Mouse (Mus musculus) stomach, embryonic 16.5 days (tissue): ENCODE measurements at regions not wholly inside any gene's neighbourhood (a gene's known extent, or its start where the extent isn't known, plus 50 kb on each side); places are given as distances from the start of the nearest gene placed in this dataset.
A peak's percentile ranks its signal among the peaks of the same experiment; 100 is the strongest.

Source experiments
- ATAC-seq: fragments of 200-750 bp; cut with Nextera tagmentation; 2 replicates; pipeline ENCODE4 v1.8.0; 2017; ENCODE audit warnings: moderate number of reproducible peaks, moderate TSS enrichment; ENCODE audit not compliant: insufficient read depth, low FRiP score
- H3K27ac ChIP-seq: fragments of 300-500 bp; sonication (generic); 2 replicates; pipeline ENCODE4 v1.5.1; 2014; ENCODE audit warnings: low read length
- H3K27me3 ChIP-seq: fragments of 300-500 bp; sonication (generic); 2 replicates; pipeline ENCODE4 v1.6.1; 2014; ENCODE audit warnings: low read length, control low read depth, mixed read lengths; ENCODE audit not compliant: control insufficient read depth, insufficient read depth
- H3K36me3 ChIP-seq: fragments of 300-500 bp; sonication (generic); 2 replicates; pipeline ENCODE4 v1.6.1; 2014; ENCODE audit warnings: low read length; ENCODE audit not compliant: control insufficient read depth, insufficient read depth
- H3K4me1 ChIP-seq: fragments of 300-500 bp; sonication (generic); 2 replicates; pipeline ENCODE4 v1.6.1; 2014; ENCODE audit warnings: low read length, control low read depth, mixed read lengths; ENCODE audit not compliant: control insufficient read depth, insufficient read depth
- H3K4me2 ChIP-seq: fragments of 300-500 bp; sonication (generic); 2 replicates; pipeline ENCODE4 v1.6.1; 2014; ENCODE audit warnings: low read depth, low read length, mixed read lengths
- H3K4me3 ChIP-seq: fragments of 300-500 bp; sonication (generic); replicated peaks from 2 replicates; pipeline ENCODE4 v1.5.1; 2014; ENCODE audit warnings: mild to moderate bottlenecking, low read length
- H3K9ac ChIP-seq: fragments of 300-500 bp; sonication (generic); 2 replicates; pipeline ENCODE4 v1.6.1; 2014; ENCODE audit warnings: low read length
- H3K9me3 ChIP-seq: fragments of 300-500 bp; sonication (generic); replicated peaks from 2 replicates; pipeline ENCODE4 v1.6.1; 2016; ENCODE audit warnings: low read length, control low read depth; ENCODE audit not compliant: control insufficient read depth
- WGBS: fragments of 180-500 bp; shearing (Covaris S2); extraction: QIAGEN DNeasy Blood & Tissue Kit; methylation state at CpG from one replicate; pipeline ENCODE4 v1.1.7; 2014; 5-methylcytosine and 5-hydroxymethylcytosine counted together

DNA sequence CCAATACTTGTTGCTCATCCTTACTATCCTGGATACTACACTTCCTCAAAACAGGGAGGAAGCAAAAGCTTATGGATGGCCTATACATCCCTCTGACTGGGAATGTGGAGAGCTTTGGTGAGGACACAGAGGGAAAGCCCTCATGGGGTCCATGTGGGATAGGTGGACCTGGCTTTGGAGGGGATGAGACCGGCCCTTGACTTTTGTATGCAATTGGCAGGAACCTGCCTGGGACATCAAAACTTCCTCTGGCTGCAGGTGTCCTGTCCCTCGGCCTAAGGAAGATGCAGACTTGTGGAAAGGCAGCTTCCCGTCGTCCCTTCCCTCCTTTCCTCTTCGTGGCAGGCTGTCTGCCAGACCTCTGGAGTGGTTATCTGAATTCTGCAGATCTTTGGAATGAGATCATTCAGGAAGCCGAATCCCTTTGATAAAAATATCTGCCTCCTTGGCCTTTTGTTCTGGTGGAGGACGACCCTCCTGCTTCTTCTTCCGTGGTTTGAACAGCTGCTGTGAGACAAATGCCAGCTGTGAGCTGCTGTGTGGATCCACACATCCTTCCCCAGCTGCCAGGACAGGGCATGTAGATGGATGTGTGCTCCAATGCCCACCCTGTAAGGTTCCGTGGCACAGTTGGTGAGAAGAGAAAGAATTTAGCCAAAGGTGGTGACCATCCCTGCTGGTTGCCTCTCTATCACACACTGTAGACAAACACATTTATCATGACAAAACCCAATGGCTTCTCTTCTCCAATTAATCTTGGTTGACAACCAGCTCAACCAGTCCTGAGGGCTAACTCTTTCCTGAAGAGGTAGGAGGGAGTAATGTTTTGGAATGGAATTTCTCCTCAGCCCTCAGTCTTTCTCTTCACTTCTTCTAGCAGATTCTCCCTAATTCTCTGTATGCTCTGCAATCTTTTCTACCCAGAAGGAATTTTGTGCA lies 57.9 kb upstream of the Rapgef5 start:
- Histone ChIP-seq H3K4me1 (no peaks in the 10 kb centered on the region), H3K27ac (peak overlapping the region; percentile 12; the same call in 1 of the 2 replicates), H3K4me3 (no peak overlapping the region), H3K36me3 (no peaks in the 10 kb centered on the region), H3K9me3 (no peaks in the 10 kb centered on the region), H3K4me2 (0 out of 2 replicates have a peak overlapping the region, but pooled peaks have one; percentile 7), H3K9ac (no peak overlapping the region), H3K27me3 (no peaks in the 10 kb centered on the region)
- ATAC-seq, result peak; percentile 69; the same call in 1 of the 2 replicates
- WGBS, result 22% methylated on average over 9 of the region's 9 CpGs

GRCm38 (mm10) chr12:117459541-117459940 lies 56.7 kb upstream of the Rapgef5 start:
- Histone ChIP-seq H3K9me3 (no peaks in the 10 kb centered on the region), H3K4me2 (no peak overlapping the region), H3K27me3 (no peaks in the 10 kb centered on the region), H3K4me3 (no peak overlapping the region), H3K4me1 (no peaks in the 10 kb centered on the region), H3K36me3 (no peaks in the 10 kb centered on the region), H3K27ac (no peak overlapping the region), H3K9ac (no peak overlapping the region)
- ATAC-seq, result no peak
- 68% methylated on average over 4 of the region's 4 CpGs for WGBS

GRCm38 (mm10) chr12:117465206-117465605 lies 51.1 kb upstream of the Rapgef5 start:
- H3K27me3 ChIP-seq, result no peaks in the 10 kb centered on the region
- H3K4me2 ChIP-seq, result no peak overlapping the region
- H3K9ac ChIP-seq, result no peak overlapping the region
- H3K9me3 ChIP-seq, result no peaks in the 10 kb centered on the region
- H3K4me3 ChIP-seq, result no peak overlapping the region
- H3K27ac ChIP-seq, result no peak overlapping the region
- no peaks in the 10 kb centered on the region for H3K4me1 ChIP-seq
- ATAC-seq, result no peak
- 82% methylated on average over 3 of the region's 3 CpGs for WGBS
- no peaks in the 10 kb centered on the region for H3K36me3 ChIP-seq

GRCm38 (mm10) chr12:117465998-117466397 lies 50.3 kb upstream of the Rapgef5 start:
- Histone ChIP-seq H3K4me2 (no peak overlapping the region), H3K4me3 (no peak overlapping the region), H3K4me1 (no peaks in the 10 kb centered on the region), H3K36me3 (no peaks in the 10 kb centered on the region), H3K9me3 (no peaks in the 10 kb centered on the region), H3K27me3 (no peaks in the 10 kb centered on the region), H3K27ac (no peak overlapping the region), H3K9ac (no peak overlapping the region)
- 38% methylated on average over 7 of the region's 7 CpGs for WGBS
- no peak for ATAC-seq
